Mouse (Mus musculus): ENCODE measurements around the gene Yju2. TPM values are rescaled to one million over a fixed set of nuclear protein-coding genes. Genes with fewer than 3 reads are reported as not detected.
"Not testable (repeated sequence)": the region's sequence is repeated elsewhere in the genome, so short reads cannot be mapped to it uniquely, and the experiment has no call there.

Gene Yju2
- total RNA-seq (2017) = 23.9 and 28.4 TPM in 2 replicates

DNA sequence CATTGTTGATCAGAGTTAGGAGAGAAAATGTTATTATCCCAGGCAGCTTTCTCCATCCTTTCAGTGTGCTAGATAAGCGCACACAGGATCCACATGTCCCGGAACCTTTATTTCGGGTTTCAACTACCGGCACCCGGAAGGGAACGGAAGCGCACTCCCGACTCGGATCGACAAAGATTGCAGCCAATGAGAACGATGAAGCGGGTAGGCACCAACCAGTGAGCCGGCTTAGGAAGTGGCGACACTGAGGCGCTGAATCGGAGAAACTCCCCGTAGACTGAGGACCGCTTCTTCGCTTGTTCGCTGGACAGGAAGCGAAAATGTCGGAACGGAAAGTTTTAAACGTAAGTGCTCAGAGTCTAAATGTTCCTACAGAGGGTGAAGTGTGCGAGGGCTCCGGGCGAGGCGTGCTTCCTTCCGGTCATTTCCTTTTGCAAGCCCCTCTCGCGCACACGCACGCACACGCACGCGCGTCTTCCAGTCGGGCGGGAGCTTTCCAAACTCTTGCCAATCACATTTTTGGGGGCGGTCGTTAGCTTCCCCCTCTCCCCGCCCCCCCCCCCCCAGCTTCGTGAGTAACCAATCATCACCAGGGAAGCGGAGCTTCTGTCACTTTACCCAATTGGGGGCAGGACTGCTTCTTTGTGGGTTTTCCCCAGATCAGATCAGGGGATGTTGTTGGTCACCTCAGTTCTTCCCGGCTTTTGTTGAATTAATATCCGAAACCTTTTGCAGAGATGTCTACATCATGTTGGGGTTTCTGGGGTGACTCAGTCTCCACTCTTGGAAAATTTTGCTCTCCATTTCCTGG lies at the start of gene Yju2:
Yju2 (plus strand) TSS at position 182 of the 811 bp plus-strand sequence.
- ATAC-seq (replicated peaks; ENCODE audit: low read depth, poor library complexity, severe bottlenecking) = peak; percentile 84

DNA sequence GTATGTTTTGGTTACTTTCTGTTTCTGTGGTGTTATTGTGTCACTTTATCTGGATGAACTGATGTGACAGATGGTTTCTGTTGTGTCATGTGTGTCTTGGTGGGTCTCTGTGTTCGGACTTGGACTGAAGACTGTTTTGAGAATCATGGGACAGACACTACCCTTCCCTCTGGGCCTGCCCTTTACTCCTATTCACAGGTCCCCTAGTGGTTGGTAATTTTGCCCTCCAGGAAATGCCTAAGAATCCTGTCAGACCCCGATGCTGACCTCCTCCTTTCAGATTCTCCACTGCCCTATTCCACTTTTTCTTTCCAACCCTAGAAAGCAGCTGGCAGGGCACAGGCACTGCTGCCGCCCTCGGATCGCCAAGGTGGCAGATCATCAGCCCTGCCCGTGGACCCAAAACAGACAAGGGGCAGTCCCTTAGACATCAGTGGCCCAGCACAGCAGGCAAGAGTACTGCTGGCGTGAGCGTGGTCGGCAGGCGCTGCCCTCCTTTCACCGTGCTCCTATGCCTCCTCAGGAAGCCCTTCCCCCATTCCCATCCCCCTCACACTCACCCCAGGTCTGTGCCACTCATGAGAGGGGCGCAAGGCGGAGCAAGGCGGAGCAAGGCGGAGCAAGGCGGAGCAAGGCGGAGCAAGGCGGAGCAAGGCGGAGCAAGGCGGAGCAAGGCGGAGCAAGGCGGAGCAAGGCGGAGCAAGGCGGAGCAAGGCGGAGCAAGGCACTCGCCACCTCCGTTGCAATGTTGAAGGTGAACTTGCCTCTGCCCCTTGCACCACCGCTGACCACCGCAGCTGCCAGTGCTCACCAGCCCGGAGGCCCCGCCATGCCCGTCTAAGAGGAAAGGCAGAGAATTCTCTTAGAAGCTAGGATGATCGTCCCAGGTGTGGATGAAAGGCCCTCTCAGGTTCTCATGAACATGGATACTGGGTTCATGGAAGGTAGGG lies 27.1 kb upstream of the Yju2 start:
- peak; percentile 90 for ATAC-seq (replicated peaks; ENCODE audit: low read depth, poor library complexity, severe bottlenecking)

DNA sequence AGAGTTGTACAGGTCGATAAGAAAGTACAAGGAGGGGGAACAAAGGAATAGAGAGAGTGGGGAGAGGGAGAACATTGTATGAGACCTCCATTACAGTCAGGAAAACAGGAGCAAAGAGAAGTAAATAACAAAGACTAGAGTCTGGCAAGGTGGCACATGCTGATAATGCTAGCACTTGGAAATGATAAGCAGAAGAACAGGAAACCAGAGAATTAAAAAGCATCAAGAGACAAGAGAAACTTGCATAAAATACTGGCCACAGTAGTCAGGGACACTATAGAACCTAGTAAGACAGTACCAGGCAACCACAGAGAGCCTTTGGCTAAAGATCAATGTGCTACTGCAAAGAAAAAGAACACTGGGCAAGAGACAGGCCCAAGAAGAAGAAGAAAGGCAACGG lies 26.3 kb upstream of the Yju2 start:
- ATAC-seq (replicated peaks; ENCODE audit: low read depth, poor library complexity, severe bottlenecking) = peak; percentile 11

DNA sequence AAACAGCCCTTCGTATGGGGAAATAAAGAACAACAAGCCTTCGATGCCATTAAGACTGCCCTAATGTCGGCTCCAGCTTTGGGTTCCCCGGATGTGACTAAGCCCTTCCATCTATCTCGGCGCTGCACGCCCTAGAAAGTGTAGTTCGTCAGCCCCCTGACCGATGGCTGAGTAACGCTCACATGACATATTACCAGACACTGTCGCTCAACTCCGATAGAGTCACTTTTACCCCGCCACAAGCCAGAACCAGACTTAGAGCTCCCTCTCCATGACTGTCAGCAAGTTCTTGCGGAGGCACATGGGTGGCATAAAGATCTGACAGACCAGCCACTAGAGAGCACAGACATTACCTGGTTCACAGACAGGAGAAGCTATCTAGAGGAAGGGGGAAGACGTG lies 25.7 kb upstream of the Yju2 start:
- ATAC-seq (replicated peaks; ENCODE audit: low read depth, poor library complexity, severe bottlenecking) = no peak

DNA sequence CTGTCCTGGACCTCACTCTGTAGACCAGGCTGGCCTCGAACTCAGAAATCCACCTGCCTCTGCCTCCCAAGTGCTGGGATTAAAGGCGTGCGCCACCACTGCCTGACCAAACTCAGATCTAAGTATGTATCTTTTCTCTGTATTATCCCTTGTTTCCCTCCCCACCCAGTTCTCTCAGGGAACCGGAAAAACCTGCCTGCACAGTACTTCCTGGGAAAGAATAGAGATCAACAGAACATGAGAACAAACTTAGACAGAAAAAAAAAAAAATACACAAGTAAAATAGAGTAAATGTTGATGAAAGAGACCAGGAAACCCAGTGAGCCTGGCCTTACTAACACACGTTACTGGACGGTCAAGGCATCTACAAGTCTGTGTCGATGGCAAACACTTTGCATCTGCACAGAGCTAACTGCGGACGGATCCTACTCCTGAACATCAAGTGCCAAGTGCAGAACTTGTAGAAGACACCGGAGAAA lies 14.5 kb upstream of the Yju2 start:
- ATAC-seq (replicated peaks; ENCODE audit: low read depth, poor library complexity, severe bottlenecking) = not testable (repeated sequence)

DNA sequence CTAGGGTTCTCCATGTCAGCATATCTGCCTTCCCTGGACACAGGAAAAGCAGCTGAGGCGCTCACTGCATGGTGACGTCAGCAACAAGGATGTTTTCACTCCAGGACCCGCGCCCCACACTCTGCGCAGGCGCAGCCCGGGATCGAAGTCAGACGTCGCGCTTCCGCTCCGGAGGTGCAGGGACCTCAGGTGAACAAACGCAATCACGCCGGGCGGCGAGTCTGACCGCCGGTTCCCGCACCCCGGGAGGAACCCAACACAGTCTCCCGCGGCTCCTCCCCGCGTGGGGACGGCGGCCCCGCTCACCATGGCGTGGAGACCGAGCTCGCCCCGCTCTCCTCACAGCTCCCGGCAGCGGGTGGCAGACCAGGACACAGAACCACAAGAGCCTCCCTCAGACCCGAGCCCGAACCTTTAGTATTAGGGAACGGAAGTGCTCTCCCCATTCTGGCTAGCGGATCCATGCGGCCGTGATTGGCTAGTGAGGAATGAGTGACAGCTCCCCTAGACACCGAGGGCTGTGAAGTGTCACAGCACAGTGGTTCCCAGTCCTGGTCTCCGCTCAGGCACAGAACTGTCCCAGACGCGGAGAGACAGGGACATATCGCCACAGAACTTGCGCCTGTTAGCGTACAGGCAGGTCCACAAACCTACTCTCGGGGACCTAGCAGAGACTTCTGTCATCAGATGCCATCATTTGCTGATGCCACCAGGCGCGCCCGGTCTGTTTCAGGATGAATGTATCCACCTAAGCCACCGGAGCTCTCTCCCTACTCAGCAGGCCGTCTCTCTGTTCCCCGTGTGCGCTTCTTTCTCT lies 13.8 kb upstream of the Yju2 start:
- ATAC-seq (replicated peaks; ENCODE audit: low read depth, poor library complexity, severe bottlenecking) = peak; percentile 96

DNA sequence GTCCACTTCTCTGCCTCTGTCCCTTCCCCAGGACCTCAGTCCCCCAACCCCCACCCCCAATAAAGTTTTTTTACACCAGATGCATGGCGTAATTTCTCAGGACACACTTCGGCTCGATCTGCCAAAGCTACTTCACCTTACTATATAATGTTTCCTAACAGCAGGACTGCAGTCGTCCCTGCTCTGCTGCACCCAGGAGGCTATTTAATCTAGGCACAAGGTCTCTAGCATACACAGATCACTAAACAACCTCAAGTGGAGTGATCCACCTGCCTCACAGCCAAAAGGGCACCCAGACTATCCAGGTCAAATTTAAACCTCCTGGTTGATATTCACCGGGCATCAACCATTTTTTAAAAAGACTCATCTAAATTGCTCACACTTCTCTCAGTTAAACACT lies 13.2 kb upstream of the Yju2 start:
- no peak for ATAC-seq (replicated peaks; ENCODE audit: low read depth, poor library complexity, severe bottlenecking)

DNA sequence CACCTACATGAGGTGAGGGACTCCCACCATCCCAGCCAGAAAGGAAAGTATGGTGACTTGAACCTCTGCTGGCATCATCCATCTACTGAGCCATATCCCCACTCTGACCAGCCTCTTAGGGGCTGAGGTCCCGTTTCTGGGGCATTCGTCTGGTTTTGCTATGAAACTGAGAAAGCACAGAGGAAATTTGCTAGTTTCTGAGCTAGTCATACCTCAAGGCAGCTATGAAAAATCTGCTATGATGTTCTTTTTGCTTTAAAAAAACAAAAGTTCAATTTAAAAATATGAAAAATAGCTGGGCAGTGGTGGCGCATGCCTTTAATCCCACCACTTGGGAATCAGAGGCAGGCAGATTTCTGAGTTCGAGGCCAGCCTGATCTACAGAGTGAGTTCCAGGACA lies 10.3 kb upstream of the Yju2 start:
- ATAC-seq (replicated peaks; ENCODE audit: low read depth, poor library complexity, severe bottlenecking) = no peak

DNA sequence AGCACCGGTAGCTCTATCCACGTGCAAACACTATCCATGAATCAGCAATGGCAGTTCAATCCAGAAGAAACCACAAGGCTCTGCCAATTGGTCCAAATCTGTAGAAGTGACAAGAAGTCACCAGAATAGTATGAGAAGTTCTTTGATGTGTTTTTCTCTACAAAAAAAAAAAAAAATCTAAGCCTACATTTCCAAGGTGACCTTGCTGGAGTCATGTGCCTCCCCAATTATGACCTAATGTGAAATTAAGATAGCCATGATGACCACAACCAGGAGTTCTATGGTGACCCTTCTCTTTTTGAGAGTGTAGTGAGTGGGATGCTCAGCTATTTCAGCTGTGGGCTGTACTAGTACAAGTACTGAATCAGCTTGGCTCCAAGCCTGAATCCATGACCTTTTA lies 9.5 kb upstream of the Yju2 start, which contains the start of gene Zfp119b:
Zfp119b (minus strand) TSS at position 101 of the 400 bp plus-strand sequence.
- ATAC-seq (replicated peaks; ENCODE audit: low read depth, poor library complexity, severe bottlenecking) = no peak

DNA sequence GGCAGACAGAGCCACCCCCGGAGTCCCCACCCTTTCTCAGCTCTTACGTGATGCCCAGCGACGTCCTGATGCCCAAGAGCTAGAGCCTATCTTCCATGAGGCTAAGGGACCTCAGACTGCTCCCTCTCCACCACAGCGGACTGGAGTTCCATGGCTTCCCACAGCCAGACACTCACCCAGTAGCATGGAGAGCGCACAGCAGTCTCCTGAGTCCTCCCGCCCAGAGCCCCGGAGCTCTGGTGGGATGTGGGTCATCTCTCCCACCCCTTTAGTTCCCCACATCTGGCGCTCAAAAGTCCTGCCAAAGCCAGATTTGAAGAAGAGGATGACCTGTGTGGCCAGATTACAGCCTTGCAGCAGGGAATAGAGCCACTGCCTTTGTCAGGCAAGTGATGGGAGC lies 8.3 kb upstream of the Yju2 start:
- no peak for ATAC-seq (replicated peaks; ENCODE audit: low read depth, poor library complexity, severe bottlenecking)

DNA sequence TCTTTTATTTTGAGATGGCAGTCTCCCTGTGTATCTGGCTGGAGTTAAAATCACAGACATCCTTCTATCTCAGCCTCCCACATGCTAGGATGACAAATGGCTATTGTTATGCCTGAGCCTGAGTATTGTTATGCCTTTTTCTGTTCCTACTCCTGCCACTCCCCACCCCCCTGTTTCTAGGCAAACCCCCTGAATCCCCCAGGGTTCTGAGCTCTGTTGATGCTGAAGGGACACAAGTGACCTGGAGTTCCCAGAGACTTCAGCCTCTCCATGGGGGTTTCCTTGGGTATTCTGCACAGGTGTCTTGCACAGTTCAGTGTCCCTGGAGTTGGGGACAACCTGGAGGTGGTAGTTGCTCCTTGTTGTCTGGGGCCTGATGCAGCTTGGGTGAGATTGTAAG lies 6.9 kb upstream of the Yju2 start:
- no peak for ATAC-seq (replicated peaks; ENCODE audit: low read depth, poor library complexity, severe bottlenecking)

DNA sequence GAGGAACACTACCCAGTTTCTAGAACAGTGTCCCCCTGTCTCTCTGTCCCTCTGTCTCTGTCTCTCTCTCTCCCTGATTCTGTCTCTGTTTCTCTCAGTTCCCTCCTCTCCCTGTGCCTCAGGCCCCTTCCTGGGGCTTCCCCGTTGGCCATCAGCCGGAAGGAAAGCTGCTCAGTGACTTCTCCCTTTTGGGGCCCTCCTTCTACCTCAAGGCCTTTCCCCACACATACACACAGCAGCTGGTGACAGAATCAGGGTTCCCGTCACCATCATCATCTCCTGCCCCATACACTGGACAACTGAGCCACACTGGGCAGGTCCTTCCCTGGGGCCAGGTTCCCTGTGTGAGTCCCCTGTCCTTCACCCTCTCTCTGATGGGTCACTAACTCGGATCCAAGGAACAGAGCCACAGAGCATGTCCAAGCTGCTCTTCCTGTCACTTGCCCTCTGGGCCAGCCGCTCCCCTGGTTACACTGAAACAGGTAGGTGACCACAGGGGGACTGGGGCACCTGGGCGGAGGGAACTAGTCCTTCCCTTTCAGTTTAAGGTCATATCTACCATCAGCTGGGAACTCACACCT lies 6.4 kb upstream of the Yju2 start, which contains the start of gene Ebi3:
Ebi3 (plus strand) TSS at position 194 of the 581 bp plus-strand sequence.
- peak; percentile 85 for ATAC-seq (replicated peaks; ENCODE audit: low read depth, poor library complexity, severe bottlenecking)

DNA sequence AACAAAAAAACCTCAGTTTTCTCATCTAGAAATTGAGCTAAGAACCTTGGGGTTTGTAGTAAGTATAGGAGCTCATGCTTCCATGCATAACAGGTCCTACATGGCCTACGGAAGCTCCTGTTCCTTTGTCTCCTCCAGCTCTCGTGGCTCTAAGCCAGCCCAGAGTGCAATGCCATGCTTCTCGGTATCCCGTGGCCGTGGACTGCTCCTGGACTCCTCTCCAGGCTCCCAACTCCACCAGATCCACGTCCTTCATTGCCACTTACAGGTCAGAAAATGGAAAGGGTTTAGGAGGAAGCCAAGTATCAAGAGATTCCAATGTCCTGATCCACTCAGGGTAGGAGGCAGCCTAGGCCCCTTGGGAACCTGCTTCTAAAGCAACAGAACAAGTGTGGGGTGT lies 5.1 kb upstream of the Yju2 start:
- no peak for ATAC-seq (replicated peaks; ENCODE audit: low read depth, poor library complexity, severe bottlenecking)

DNA sequence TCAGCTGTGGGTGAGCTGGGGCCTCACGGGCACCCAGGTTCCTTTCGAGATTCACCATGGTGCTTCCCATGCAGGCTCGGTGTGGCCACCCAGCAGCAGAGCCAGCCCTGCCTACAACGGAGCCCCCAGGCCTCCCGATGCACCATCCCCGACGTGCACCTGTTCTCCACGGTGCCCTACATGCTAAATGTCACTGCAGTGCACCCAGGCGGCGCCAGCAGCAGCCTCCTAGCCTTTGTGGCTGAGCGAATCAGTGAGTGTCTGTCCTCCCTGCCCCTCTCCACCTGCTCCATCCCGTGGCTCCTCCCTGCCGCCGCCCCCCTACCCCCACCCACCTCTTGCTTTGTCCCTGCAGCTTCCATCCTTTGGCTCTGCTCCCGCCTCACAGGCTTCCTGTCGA lies 4.7 kb upstream of the Yju2 start:
- no peak for ATAC-seq (replicated peaks; ENCODE audit: low read depth, poor library complexity, severe bottlenecking)

DNA sequence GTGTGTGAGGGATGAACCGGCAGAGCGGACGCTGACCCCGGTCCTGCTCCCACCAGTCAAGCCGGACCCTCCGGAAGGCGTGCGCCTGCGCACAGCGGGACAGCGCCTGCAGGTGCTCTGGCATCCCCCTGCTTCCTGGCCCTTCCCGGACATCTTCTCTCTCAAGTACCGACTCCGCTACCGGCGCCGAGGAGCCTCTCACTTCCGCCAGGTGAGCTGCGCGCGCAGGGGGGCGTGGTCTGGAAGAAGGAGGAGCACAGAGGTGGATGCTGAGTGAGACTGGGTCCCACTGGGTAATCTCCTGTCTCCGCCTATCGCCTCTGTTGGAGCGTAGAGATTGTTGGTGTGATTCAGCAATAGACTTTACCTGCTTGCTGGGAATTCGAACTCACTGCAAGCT lies 2.8 kb upstream of the Yju2 start:
- no peak for ATAC-seq (replicated peaks; ENCODE audit: low read depth, poor library complexity, severe bottlenecking)

DNA sequence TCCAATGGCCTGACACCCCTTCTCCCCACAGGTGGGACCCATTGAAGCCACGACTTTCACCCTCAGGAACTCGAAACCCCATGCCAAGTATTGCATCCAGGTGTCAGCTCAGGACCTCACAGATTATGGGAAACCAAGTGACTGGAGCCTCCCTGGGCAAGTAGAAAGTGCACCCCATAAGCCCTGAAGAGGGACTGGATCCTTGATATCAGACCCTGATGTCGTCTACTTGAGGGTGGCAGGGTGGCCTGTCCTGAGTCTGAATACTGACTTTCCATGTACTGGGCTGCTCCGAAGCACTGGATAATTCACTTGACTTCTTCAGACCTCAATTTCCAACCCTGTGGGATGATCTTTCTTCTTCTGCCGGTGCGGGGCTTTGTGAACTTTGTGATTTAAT lies 2.3 kb upstream of the Yju2 start:
- no peak for ATAC-seq (replicated peaks; ENCODE audit: low read depth, poor library complexity, severe bottlenecking)

DNA sequence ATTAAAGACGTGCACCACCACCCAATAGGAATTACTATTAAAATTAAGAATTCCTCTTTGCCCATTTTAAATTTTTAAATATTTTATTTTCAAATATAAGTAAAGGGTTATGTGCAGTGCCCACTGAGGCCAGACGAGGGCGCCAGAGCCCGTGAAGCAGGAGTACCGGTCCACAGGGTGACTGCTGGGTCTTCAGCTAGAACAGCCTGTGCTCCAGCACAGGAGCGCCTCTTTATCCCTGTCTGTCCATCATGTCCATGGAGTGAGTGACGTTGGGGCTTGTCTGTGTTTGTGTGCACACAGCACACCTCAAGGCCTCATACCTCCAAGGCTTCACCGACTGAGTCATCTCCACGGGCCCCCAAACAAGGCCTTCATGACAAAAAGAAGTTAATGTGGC lies 1.7 kb upstream of the Yju2 start:
- peak; percentile 26; the same call in 1 of the 2 replicates for ATAC-seq (replicated peaks; ENCODE audit: low read depth, poor library complexity, severe bottlenecking)

DNA sequence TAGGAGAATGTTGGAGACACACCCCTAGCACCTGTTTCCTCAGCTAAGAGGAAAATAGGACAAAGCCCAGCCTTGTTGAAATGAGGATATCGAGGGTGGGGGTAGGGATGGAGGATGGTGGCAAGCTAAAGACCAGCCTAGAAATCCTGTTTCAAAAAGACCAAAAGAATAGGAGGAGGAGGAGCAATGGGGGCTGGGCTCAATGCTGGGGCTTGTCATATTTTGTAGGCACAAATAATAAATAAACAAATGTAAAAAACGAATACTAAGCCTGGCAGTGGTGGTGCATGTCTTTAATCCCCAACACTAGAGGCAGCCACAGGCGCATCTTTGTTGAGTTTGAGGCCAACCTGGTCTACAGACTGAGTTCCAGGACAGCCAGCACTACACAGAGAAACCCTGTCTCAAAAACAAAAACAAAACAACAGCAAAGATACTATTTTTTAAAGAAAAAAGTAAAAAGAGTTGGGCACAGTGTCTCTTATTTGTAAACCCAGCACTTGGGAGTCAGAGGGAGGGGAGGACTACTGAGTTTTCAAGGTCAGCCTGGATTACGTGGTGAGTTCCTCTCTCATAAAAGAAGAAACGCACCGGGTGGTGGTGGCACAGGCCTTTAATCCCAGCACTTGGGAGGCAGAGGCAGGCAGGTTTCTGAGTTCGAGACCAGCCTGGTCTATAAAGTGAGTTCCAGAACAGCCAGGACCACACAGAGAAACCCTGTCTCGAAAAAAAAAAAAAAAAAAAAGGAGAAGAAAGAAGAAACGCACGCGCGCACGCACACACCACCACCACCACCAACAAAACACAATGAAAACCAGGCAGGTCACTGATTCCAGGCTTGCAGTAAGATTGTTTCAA lies 944 bp upstream of the Yju2 start:
- ATAC-seq (replicated peaks; ENCODE audit: low read depth, poor library complexity, severe bottlenecking) = no peak

DNA sequence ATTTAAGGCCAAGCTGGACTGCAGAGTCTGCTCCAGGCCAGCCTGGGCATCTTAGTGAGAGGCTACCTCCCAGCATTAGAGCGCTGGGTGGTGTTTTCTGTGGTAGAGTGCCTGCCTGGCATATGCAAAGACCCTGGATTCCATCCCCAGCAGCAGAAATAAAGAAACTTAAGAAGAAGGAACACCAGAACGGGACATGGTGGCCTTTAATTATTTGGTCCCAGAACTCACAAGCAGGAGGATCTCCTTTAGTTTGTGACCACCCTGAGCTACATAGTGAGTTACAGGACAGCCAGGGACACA lies 364 bp upstream of the Yju2 start:
- peak; percentile 0; the same call in 1 of the 2 replicates for ATAC-seq (replicated peaks; ENCODE audit: low read depth, poor library complexity, severe bottlenecking)
